Mouse (Mus musculus): ENCODE results near the gene Zfp646. TPM values are rescaled to one million over a fixed set of nuclear protein-coding genes. Genes with fewer than 3 reads are reported as not detected.
A peak's percentile ranks its signal among the peaks of the same experiment; 100 is the strongest.

Zfp646 gene
- polyA plus RNA-seq, 1 experiment: 18.4 TPM

- Histone ChIP-seq H3K27ac (ENCODE audit: insufficient read depth, low read length) (no peak overlapping the region), H3K4me1 (ENCODE audit: control insufficient read depth, insufficient read depth, low read length) (peaks cover 12% of the 10 kb centered on the region), H3K4me3 (ENCODE audit: insufficient read depth, low read length) (no peak overlapping the region)
- TF ChIP-seq POLR2A (IDR thresholded peaks at IDR 0.05; ENCODE audit: low read depth, low read length) (no peak), CTCF (IDR thresholded peaks at IDR 0.05; ENCODE audit: borderline replicate concordance, insufficient read depth, low read length) (no peak)
Measured at GRCm38 (mm10) chr7:127927726-127928125, 51.7 kb downstream of the Zfp646 start.

GRCm38 (mm10) chr7:127928596-127928995 lies 52.6 kb downstream of the Zfp646 start:
- Histone ChIP-seq H3K4me1 (ENCODE audit: control insufficient read depth, insufficient read depth, low read length) (peaks cover 15% of the 10 kb centered on the region), H3K27ac (ENCODE audit: insufficient read depth, low read length) (no peak overlapping the region), H3K4me3 (ENCODE audit: insufficient read depth, low read length) (no peak overlapping the region)
- TF ChIP-seq POLR2A (IDR thresholded peaks at IDR 0.05; ENCODE audit: low read depth, low read length): no peak
- TF ChIP-seq CTCF (IDR thresholded peaks at IDR 0.05; ENCODE audit: borderline replicate concordance, insufficient read depth, low read length): no peak

GRCm38 (mm10) chr7:127929923-127930322 lies 53.9 kb downstream of the Zfp646 start, which contains the start of gene Prss8:
TSS of gene Prss8 (minus strand) at chr7:127930104.
- H3K4me3 ChIP-seq (ENCODE audit: insufficient read depth, low read length): no peak within 1 kb of the TSS
- TF ChIP-seq POLR2A (IDR thresholded peaks at IDR 0.05; ENCODE audit: low read depth, low read length): no peak
- TF ChIP-seq CTCF (IDR thresholded peaks at IDR 0.05; ENCODE audit: borderline replicate concordance, insufficient read depth, low read length): no peak
- no peak within 1 kb of the TSS for H3K27ac ChIP-seq (ENCODE audit: insufficient read depth, low read length)
- H3K4me1 ChIP-seq (ENCODE audit: control insufficient read depth, insufficient read depth, low read length): peaks cover 15% of the 10 kb centered on the region

- Histone ChIP-seq H3K4me1 (ENCODE audit: control insufficient read depth, insufficient read depth, low read length) (peaks cover 15% of the 10 kb centered on the region), H3K4me3 (ENCODE audit: insufficient read depth, low read length) (no peak overlapping the region), H3K27ac (ENCODE audit: insufficient read depth, low read length) (no peak overlapping the region)
- TF ChIP-seq POLR2A (IDR thresholded peaks at IDR 0.05; ENCODE audit: low read depth, low read length) (no peak), CTCF (IDR thresholded peaks at IDR 0.05; ENCODE audit: borderline replicate concordance, insufficient read depth, low read length) (no peak)
Measured at GRCm38 (mm10) chr7:127930636-127931035, 54.6 kb downstream of the Zfp646 start.

- H3K4me1 ChIP-seq (ENCODE audit: control insufficient read depth, insufficient read depth, low read length): peaks cover 15% of the 10 kb centered on the region
- H3K4me3 ChIP-seq (ENCODE audit: insufficient read depth, low read length): no peak overlapping the region
- H3K27ac ChIP-seq (ENCODE audit: insufficient read depth, low read length): peak overlapping the region; percentile 77
- TF ChIP-seq POLR2A (IDR thresholded peaks at IDR 0.05; ENCODE audit: low read depth, low read length) (no peak), CTCF (IDR thresholded peaks at IDR 0.05; ENCODE audit: borderline replicate concordance, insufficient read depth, low read length) (no peak)
Measured at GRCm38 (mm10) chr7:127931351-127932135, 55.5 kb downstream of the Zfp646 start.

- no peak for TF ChIP-seq POLR2A (IDR thresholded peaks at IDR 0.05; ENCODE audit: low read depth, low read length)
- TF ChIP-seq CTCF (IDR thresholded peaks at IDR 0.05; ENCODE audit: borderline replicate concordance, insufficient read depth, low read length): no peak
- Histone ChIP-seq H3K4me1 (ENCODE audit: control insufficient read depth, insufficient read depth, low read length) (peaks cover 15% of the 10 kb centered on the region), H3K27ac (ENCODE audit: insufficient read depth, low read length) (peak overlapping the region; percentile 77), H3K4me3 (ENCODE audit: insufficient read depth, low read length) (no peak overlapping the region)
Measured at GRCm38 (mm10) chr7:127932273-127933031, 56.4 kb downstream of the Zfp646 start.

GRCm38 (mm10) chr7:127934075-127934474 lies 58.1 kb downstream of the Zfp646 start:
- TF ChIP-seq POLR2A (IDR thresholded peaks at IDR 0.05; ENCODE audit: low read depth, low read length): no peak
- no peak for TF ChIP-seq CTCF (IDR thresholded peaks at IDR 0.05; ENCODE audit: borderline replicate concordance, insufficient read depth, low read length)
- H3K4me1 ChIP-seq (ENCODE audit: control insufficient read depth, insufficient read depth, low read length): peaks cover 15% of the 10 kb centered on the region
- H3K4me3 ChIP-seq (ENCODE audit: insufficient read depth, low read length): no peak overlapping the region
- H3K27ac ChIP-seq (ENCODE audit: insufficient read depth, low read length): no peak overlapping the region

- peak overlapping the region; percentile 36 for H3K27ac ChIP-seq (ENCODE audit: insufficient read depth, low read length)
- H3K4me1 ChIP-seq (ENCODE audit: control insufficient read depth, insufficient read depth, low read length): peaks cover 15% of the 10 kb centered on the region
- peak; percentile 76 for TF ChIP-seq POLR2A (IDR thresholded peaks at IDR 0.05; ENCODE audit: low read depth, low read length)
- TF ChIP-seq CTCF (IDR thresholded peaks at IDR 0.05; ENCODE audit: borderline replicate concordance, insufficient read depth, low read length): peak; percentile 67
Measured at GRCm38 (mm10) chr7:127935028-127935722, 59.2 kb downstream of the Zfp646 start.

More at GRCm38 (mm10) chr7:127935028-127935722, 59.2 kb downstream of the Zfp646 start:
- H3K4me3 ChIP-seq (ENCODE audit: insufficient read depth, low read length): peak overlapping the region; percentile 51

Other genes with a start within 250 kb of the Zfp646 start
- 53.2 and 57.0 TPM in 2 replicates for gene Bcl7c, start 167.3 kb upstream of the Zfp646 start, polyA plus RNA-seq (2011; ENCODE audit: insufficient read length, low read depth, missing spikeins)
- gene Ctf1, start 163.5 kb upstream of the Zfp646 start, polyA plus RNA-seq (2011; ENCODE audit: insufficient read length, low read depth, missing spikeins): 14.9 and 27.8 TPM in 2 replicates
- not detected in 2 replicates for gene Ctf2, start 144.1 kb upstream of the Zfp646 start, polyA plus RNA-seq (2011; ENCODE audit: insufficient read length, low read depth, missing spikeins)
- gene Fbxl19, start 131.7 kb upstream of the Zfp646 start, polyA plus RNA-seq (2011; ENCODE audit: insufficient read length, low read depth, missing spikeins): 16.0 and 17.8 TPM in 2 replicates
- gene Orai3, start 106.4 kb upstream of the Zfp646 start, polyA plus RNA-seq (2011; ENCODE audit: insufficient read length, low read depth, missing spikeins): 19.8 and 23.3 TPM in 2 replicates
- gene Setd1a, start 99.6 kb upstream of the Zfp646 start, polyA plus RNA-seq (2011; ENCODE audit: insufficient read length, low read depth, missing spikeins): 29.3 and 33.8 TPM in 2 replicates
- gene Gm49388, start 90.6 kb upstream of the Zfp646 start, polyA plus RNA-seq (2011; ENCODE audit: insufficient read length, low read depth, missing spikeins): not detected in 2 replicates
- gene Hsd3b7, start 75.6 kb upstream of the Zfp646 start, polyA plus RNA-seq (2011; ENCODE audit: insufficient read length, low read depth, missing spikeins): 8.0 and 9.4 TPM in 2 replicates
- 70.3 and 90.0 TPM in 2 replicates for gene Stx4a, start 51.9 kb upstream of the Zfp646 start, polyA plus RNA-seq (2011; ENCODE audit: insufficient read length, low read depth, missing spikeins)
- gene Stx1b, start 51.7 kb upstream of the Zfp646 start, polyA plus RNA-seq (2011; ENCODE audit: insufficient read length, low read depth, missing spikeins): 1.8 and 4.4 TPM in 2 replicates
- 8.9 and 15.6 TPM in 2 replicates for gene Zfp668, start 607 bp downstream of the Zfp646 start, polyA plus RNA-seq (2011; ENCODE audit: insufficient read length, low read depth, missing spikeins)
- 0.65 and 0.77 TPM in 2 replicates for gene Prss53, start 14.7 kb downstream of the Zfp646 start, polyA plus RNA-seq (2011; ENCODE audit: insufficient read length, low read depth, missing spikeins)
- gene Gm21974, start 19.2 kb downstream of the Zfp646 start, polyA plus RNA-seq (2011; ENCODE audit: insufficient read length, low read depth, missing spikeins): not detected in 2 replicates
- 107 and 146 TPM in 2 replicates for gene Vkorc1, start 19.4 kb downstream of the Zfp646 start, polyA plus RNA-seq (2011; ENCODE audit: insufficient read length, low read depth, missing spikeins)
- gene Bckdk, start 27.9 kb downstream of the Zfp646 start, polyA plus RNA-seq (2011; ENCODE audit: insufficient read length, low read depth, missing spikeins): 57.3 and 63.5 TPM in 2 replicates
- gene Kat8, start 36.3 kb downstream of the Zfp646 start, polyA plus RNA-seq (2011; ENCODE audit: insufficient read length, low read depth, missing spikeins): 19.8 and 24.5 TPM in 2 replicates
- gene Prss8, start 53.9 kb downstream of the Zfp646 start, polyA plus RNA-seq (2011; ENCODE audit: insufficient read length, low read depth, missing spikeins): not detected in 2 replicates
- 6.8 and 7.1 TPM in 2 replicates for gene Prss36, start 70.5 kb downstream of the Zfp646 start, polyA plus RNA-seq (2011; ENCODE audit: insufficient read length, low read depth, missing spikeins)
- gene Fus, start 91.2 kb downstream of the Zfp646 start, polyA plus RNA-seq (2011; ENCODE audit: insufficient read length, low read depth, missing spikeins): 861 and 978 TPM in 2 replicates
- 1.0 and 1.5 TPM in 2 replicates for gene Pycard, start 117.6 kb downstream of the Zfp646 start, polyA plus RNA-seq (2011; ENCODE audit: insufficient read length, low read depth, missing spikeins)
- not detected in 2 replicates for gene Trim72, start 127.7 kb downstream of the Zfp646 start, polyA plus RNA-seq (2011; ENCODE audit: insufficient read length, low read depth, missing spikeins)
- gene Itgam, start 186.4 kb downstream of the Zfp646 start, polyA plus RNA-seq (2011; ENCODE audit: insufficient read length, low read depth, missing spikeins): 0.20 and 1.8 TPM in 2 replicates
- 0.11 TPM in 1 of 2 replicates, not detected in the other for gene Gm49368, start 186.5 kb downstream of the Zfp646 start, polyA plus RNA-seq (2011; ENCODE audit: insufficient read length, low read depth, missing spikeins)